Mouse (Mus musculus) liver, postnatal 0 days (tissue): Measurements from ENCODE around the gene BC048671.

Experiments
- CTCF ChIP-seq: sonication (generic); IDR thresholded peaks from 2 replicates; pipeline ENCODE4 v1.5.1; 2016; ENCODE audit warnings: antibody characterized with exemption, low read depth
- EP300 ChIP-seq: IDR thresholded peaks from 2 replicates; pipeline ENCODE4 v1.6.1; 2016; ENCODE audit warnings: antibody characterized with exemption, low read depth, mild to moderate bottlenecking

DNA sequence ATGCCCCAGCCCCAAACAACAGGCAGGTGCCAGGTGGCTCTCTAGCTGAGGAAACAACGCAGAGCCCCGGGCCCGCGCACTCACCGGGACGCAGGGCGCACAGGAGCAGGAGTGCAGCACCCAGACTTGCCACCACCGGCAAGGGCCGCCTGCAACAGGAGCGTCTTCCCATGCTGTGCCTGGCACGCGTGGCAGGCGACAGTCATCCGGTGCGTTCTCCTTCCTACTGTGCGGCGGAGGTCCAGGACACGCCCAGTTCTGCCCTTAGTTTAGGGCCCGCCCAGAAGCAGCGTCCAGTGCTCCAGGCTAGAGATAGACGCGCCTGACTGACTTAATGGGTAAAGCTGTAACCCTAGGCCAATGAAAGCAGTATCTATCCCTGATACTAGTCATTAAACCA lies 24.0 kb downstream of the BC048671 start, which contains the start of gene Chst13:
- no peak for TF ChIP-seq EP300
- TF ChIP-seq CTCF: no peak
